Mouse (Mus musculus) MEL (cell line): Measurements from ENCODE around the gene Gsta2. TPM values are rescaled to one million over a fixed set of nuclear protein-coding genes. Genes with fewer than 3 reads are reported as not detected.

Experiments used
- DNase-seq: peaks from one replicate; pipeline ENCODE4 v3.0.0; 2011; ENCODE audit warnings: low read depth, low spot score
- H3K27ac ChIP-seq: 2 replicates; pipeline ENCODE4 v1.5.1; 2012; ENCODE audit warnings: low read depth, mild to moderate bottlenecking, control low read depth, low read length, moderate library complexity; ENCODE audit not compliant: control insufficient read depth
- H3K27me3 ChIP-seq, 2 experiments: fragments of 150-350 bp in 1 of 2; sonication (generic) in 1 of 2; 2 replicates each; pipeline ENCODE4 v1.6.1; 2012; ENCODE audit warnings: low read length in 2 of 2, mild to moderate bottlenecking in 2 of 2, improper control_type of control experiment in 1 of 2, moderate library complexity in 1 of 2; ENCODE audit not compliant: insufficient read depth in 2 of 2, control insufficient read depth in 1 of 2
- H3K36me3 ChIP-seq, 2 experiments: 2 replicates each; pipeline ENCODE4 v1.6.1; 2012 to 2014; ENCODE audit warnings: low read length in 2 of 2, improper control_type of control experiment in 1 of 2, inconsistent platforms in 1 of 2, mild to moderate bottlenecking in 1 of 2; ENCODE audit not compliant: insufficient read depth in 2 of 2, control insufficient read depth in 1 of 2
- H3K4me1 ChIP-seq, 2 experiments: fragments of 150-350 bp in 1 of 2; sonication (generic) in 1 of 2; 2 replicates each; pipeline ENCODE4 v1.6.1; 2012; ENCODE audit warnings: low read length in 2 of 2, improper control_type of control experiment in 1 of 2, mild to moderate bottlenecking in 1 of 2; ENCODE audit not compliant: insufficient read depth in 2 of 2, control insufficient read depth in 1 of 2
- H3K4me3 ChIP-seq, 2 experiments: fragments of 150-350 bp in 1 of 2; sonication (generic) in 1 of 2; 2 replicates each; pipeline ENCODE4 v1.5.1; 2012; ENCODE audit warnings: low read depth in 2 of 2, low read length in 2 of 2, mild to moderate bottlenecking in 2 of 2, moderate library complexity in 2 of 2, control low read depth in 1 of 2, improper control_type of control experiment in 1 of 2; ENCODE audit not compliant: control insufficient read depth in 1 of 2, insufficient read depth in 1 of 2
- H3K79me2 ChIP-seq: 2 replicates; pipeline ENCODE4 v1.6.1; 2012; ENCODE audit warnings: mild to moderate bottlenecking, low read length, moderate library complexity; ENCODE audit not compliant: control insufficient read depth, poor library complexity, insufficient read depth
- H3K9ac ChIP-seq: 2 replicates; pipeline ENCODE4 v1.6.1; 2012; ENCODE audit warnings: low read depth, mild to moderate bottlenecking, control low read depth, low read length, moderate library complexity; ENCODE audit not compliant: control insufficient read depth, poor library complexity, severe bottlenecking
- H3K9me3 ChIP-seq: fragments of 150-350 bp; sonication (generic); replicated peaks from 2 replicates; pipeline ENCODE4 v1.6.1; 2012; ENCODE audit warnings: mild to moderate bottlenecking, low read length, improper control_type of control experiment, moderate library complexity; ENCODE audit not compliant: insufficient read depth
- BHLHE40 ChIP-seq: IDR thresholded peaks from 2 replicates; pipeline ENCODE4 v1.6.1; 2012; ENCODE audit warnings: low read depth, mild to moderate bottlenecking, inconsistent platforms, low read length, improper control_type of control experiment, borderline replicate concordance
- CHD2 ChIP-seq: IDR thresholded peaks from 2 replicates; pipeline ENCODE4 v1.6.1; 2011; ENCODE audit warnings: low read length, improper control_type of control experiment
- CTCF ChIP-seq, 3 experiments: IDR thresholded peaks in 2 of 3; conservative IDR thresholded peaks in 1 of 3; 2 replicates each; pipeline ENCODE4 v1.5.1; 2011 to 2012; ENCODE audit warnings: low read length in 3 of 3, low read depth in 2 of 3, mild to moderate bottlenecking in 2 of 3, improper control_type of control experiment in 1 of 3, inconsistent platforms in 1 of 3, mixed read lengths in 1 of 3, moderate library complexity in 1 of 3; ENCODE audit not compliant: control insufficient read depth in 1 of 3, insufficient read depth in 1 of 3, poor library complexity in 1 of 3, severe bottlenecking in 1 of 3
- ELF1 ChIP-seq: IDR thresholded peaks from 2 replicates; pipeline ENCODE4 v1.6.1; 2014; ENCODE audit warnings: low read depth, mild to moderate bottlenecking, inconsistent platforms, low read length, improper control_type of control experiment, moderate library complexity
- EP300 ChIP-seq, 2 experiments: IDR thresholded peaks; 2 replicates each; pipeline ENCODE4 v1.6.1; 2011; ENCODE audit warnings: improper control_type of control experiment in 2 of 2, low read length in 2 of 2, low read depth in 1 of 2, mild to moderate bottlenecking in 1 of 2
- ETS1 ChIP-seq: IDR thresholded peaks from 2 replicates; pipeline ENCODE4 v1.6.1; 2012; ENCODE audit warnings: low read depth, mild to moderate bottlenecking, inconsistent platforms, low read length, improper control_type of control experiment, moderate library complexity
- GABPA ChIP-seq: IDR thresholded peaks from 2 replicates; pipeline ENCODE4 v1.6.1; 2012; ENCODE audit warnings: low read depth, mild to moderate bottlenecking, inconsistent platforms, low read length, improper control_type of control experiment, moderate library complexity
- GATA1 ChIP-seq: IDR thresholded peaks from 2 replicates; pipeline ENCODE4 v1.6.1; 2011; ENCODE audit warnings: low read depth, low read length, improper control_type of control experiment
- HCFC1 ChIP-seq: IDR thresholded peaks from 2 replicates; pipeline ENCODE4 v1.6.1; 2012; ENCODE audit warnings: low read depth, mild to moderate bottlenecking, inconsistent platforms, low read length, improper control_type of control experiment, moderate library complexity
- JUND ChIP-seq: IDR thresholded peaks from 2 replicates; pipeline ENCODE4 v1.6.1; 2011; ENCODE audit warnings: low read depth, mild to moderate bottlenecking, improper control_type of control experiment, low read length
- MAFK ChIP-seq: IDR thresholded peaks from 2 replicates; pipeline ENCODE4 v1.6.1; 2011; ENCODE audit warnings: low read depth, mild to moderate bottlenecking, low read length, improper control_type of control experiment, borderline replicate concordance
- MAX ChIP-seq: IDR thresholded peaks from 2 replicates; pipeline ENCODE4 v1.6.1; 2011; ENCODE audit warnings: low read length, improper control_type of control experiment
- MAZ ChIP-seq: IDR thresholded peaks from 2 replicates; pipeline ENCODE4 v1.6.1; 2012; ENCODE audit warnings: low read depth, mild to moderate bottlenecking, inconsistent platforms, low read length, improper control_type of control experiment
- MXI1 ChIP-seq: IDR thresholded peaks from 2 replicates; pipeline ENCODE4 v1.6.1; 2011; ENCODE audit warnings: mild to moderate bottlenecking, low read depth, low read length, improper control_type of control experiment
- MYB ChIP-seq: IDR thresholded peaks from 2 replicates; pipeline ENCODE4 v1.6.1; 2011; ENCODE audit warnings: mild to moderate bottlenecking, low read depth, low read length, improper control_type of control experiment
- MYC ChIP-seq: IDR thresholded peaks from 2 replicates; pipeline ENCODE4 v1.6.1; 2011; ENCODE audit warnings: low read depth, mild to moderate bottlenecking, low read length, improper control_type of control experiment, moderate library complexity
- NELFE ChIP-seq: IDR thresholded peaks from 2 replicates; pipeline ENCODE4 v1.6.1; 2011; ENCODE audit warnings: low read depth, low read length, improper control_type of control experiment
- NRF1 ChIP-seq: IDR thresholded peaks from 2 replicates; pipeline ENCODE4 v1.6.1; 2014; ENCODE audit warnings: low read depth, mild to moderate bottlenecking, inconsistent platforms, low read length, improper control_type of control experiment, moderate library complexity; ENCODE audit not compliant: poor library complexity, insufficient read depth, severe bottlenecking
- POLR2A ChIP-seq, 2 experiments: IDR thresholded peaks; 2 replicates each; pipeline ENCODE4 v1.6.1; 2011 to 2012; ENCODE audit warnings: low read length in 2 of 2, mild to moderate bottlenecking in 2 of 2, control low read depth in 1 of 2, improper control_type of control experiment in 1 of 2, low read depth in 1 of 2, moderate library complexity in 1 of 2; ENCODE audit not compliant: control insufficient read depth in 1 of 2, insufficient read depth in 1 of 2, poor library complexity in 1 of 2
- POLR2AphosphoS2 ChIP-seq: IDR thresholded peaks from 2 replicates; pipeline ENCODE4 v1.6.1; 2011; ENCODE audit warnings: low read length, improper control_type of control experiment
- POLR2AphosphoS5 ChIP-seq: IDR thresholded peaks from 2 replicates; pipeline ENCODE4 v1.6.1; 2012; ENCODE audit warnings: low read depth, borderline replicate concordance, mild to moderate bottlenecking, inconsistent platforms, low read length, moderate library complexity, mixed read lengths
- SIN3A ChIP-seq: IDR thresholded peaks from 2 replicates; pipeline ENCODE4 v1.6.1; 2012; ENCODE audit warnings: low read length, improper control_type of control experiment, inconsistent platforms
- SMC3 ChIP-seq: IDR thresholded peaks from 2 replicates; pipeline ENCODE4 v1.6.1; 2011; ENCODE audit warnings: low read depth, low read length, improper control_type of control experiment
- TAL1 ChIP-seq: IDR thresholded peaks from 2 replicates; pipeline ENCODE4 v1.6.1; 2012; ENCODE audit warnings: mild to moderate bottlenecking, inconsistent platforms, low read length, moderate library complexity, mixed read lengths
- TBP ChIP-seq: IDR thresholded peaks from 2 replicates; pipeline ENCODE4 v1.8.0; 2011; ENCODE audit warnings: low read depth, low read length, improper control_type of control experiment
- TCF12 ChIP-seq: IDR thresholded peaks from 2 replicates; pipeline ENCODE4 v1.6.1; 2014; ENCODE audit warnings: low read depth, mild to moderate bottlenecking, inconsistent platforms, low read length, improper control_type of control experiment, moderate library complexity
- USF2 ChIP-seq, 2 experiments: IDR thresholded peaks; 2 replicates each; pipeline ENCODE4 v1.6.1; 2011 to 2012; ENCODE audit warnings: improper control_type of control experiment in 2 of 2, low read length in 2 of 2, borderline replicate concordance in 1 of 2, inconsistent platforms in 1 of 2, low read depth in 1 of 2, mild to moderate bottlenecking in 1 of 2; ENCODE audit not compliant: insufficient read depth in 1 of 2
- ZC3H11A ChIP-seq: IDR thresholded peaks from 2 replicates; pipeline ENCODE4 v1.6.1; 2012; ENCODE audit warnings: low read depth, mild to moderate bottlenecking, inconsistent platforms, low read length, improper control_type of control experiment
- ZKSCAN1 ChIP-seq: IDR thresholded peaks from 2 replicates; pipeline ENCODE4 v1.6.1; 2012; ENCODE audit warnings: low read depth, mild to moderate bottlenecking, inconsistent platforms, low read length, improper control_type of control experiment, moderate library complexity
- ZMIZ1 ChIP-seq: IDR thresholded peaks from 2 replicates; pipeline ENCODE4 v1.6.1; 2012; ENCODE audit warnings: low read depth, mild to moderate bottlenecking, inconsistent platforms, low read length, improper control_type of control experiment, moderate library complexity
- polyA plus RNA-seq, 2 experiments: library from polyadenylated mRNA; stranded (reverse) in 1 of 2; unstranded in 1 of 2; fragments of >175 nt in 1 of 2; fragments of >200 nt in 1 of 2; gene quantifications; 2 replicates each; pipeline versions ENCODE4 v1.2.1 to v1.2.4; 2012; ENCODE audit warnings: low replicate concordance in 2 of 2, low read depth in 1 of 2; ENCODE audit not compliant: insufficient read length in 2 of 2, insufficient read depth in 1 of 2, missing spikeins in 1 of 2
- total RNA-seq: library from RNA; depleted of rRNA; stranded (reverse); fragments of 300-350 nt; gene quantifications from 2 replicates; pipeline ENCODE4 v1.2.3, GENCODE M21; 2012

Gsta2 gene
- total and polyA plus RNA-seq, 3 experiments: not detected

DNA sequence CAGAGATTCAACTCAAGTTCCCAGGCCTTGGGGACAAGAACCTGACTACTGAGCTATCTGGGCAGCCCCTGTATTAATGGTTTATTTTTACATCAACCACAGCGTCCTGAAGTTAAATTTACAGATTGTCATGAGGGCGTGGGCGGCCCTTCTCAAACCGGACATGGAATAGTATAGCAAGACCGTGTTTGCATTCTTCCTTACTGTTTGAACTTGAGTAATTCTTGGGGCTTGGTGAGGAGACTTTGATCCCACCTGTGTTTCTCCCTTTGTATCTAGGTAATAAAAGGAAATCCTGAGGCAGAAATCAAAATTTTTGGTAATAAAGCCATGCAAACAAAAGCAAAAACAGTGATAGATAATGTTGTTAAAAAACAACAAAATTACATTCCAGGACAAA is 45.0 kb upstream of the Gsta2 start:
- TF ChIP-seq ZMIZ1 (no peak), MAZ (no peak), BHLHE40 (no peak), MAFK (no peak), SIN3A (no peak), TAL1 (no peak), POLR2A (IDR thresholded peaks at IDR 0.05; ENCODE audit: control insufficient read depth in 1 of 2, insufficient read depth in 1 of 2, low read depth in 1 of 2, low read length in 2 of 2, poor library complexity in 1 of 2) (no peak), MXI1 (no peak), ZC3H11A (no peak), POLR2AphosphoS5 (no peak), GABPA (no peak), EP300 (IDR thresholded peaks at IDR 0.05; ENCODE audit: low read depth in 1 of 2, low read length in 2 of 2) (no peak), USF2 (IDR thresholded peaks at IDR 0.05; ENCODE audit: borderline replicate concordance in 1 of 2, insufficient read depth in 1 of 2, low read depth in 1 of 2, low read length in 2 of 2) (no peak), GATA1 (no peak), NRF1 (no peak), ETS1 (no peak), NELFE (no peak)
- peaks cover 13% of the 10 kb centered on the region for H3K79me2 ChIP-seq
- DNase-seq: no peak

DNA sequence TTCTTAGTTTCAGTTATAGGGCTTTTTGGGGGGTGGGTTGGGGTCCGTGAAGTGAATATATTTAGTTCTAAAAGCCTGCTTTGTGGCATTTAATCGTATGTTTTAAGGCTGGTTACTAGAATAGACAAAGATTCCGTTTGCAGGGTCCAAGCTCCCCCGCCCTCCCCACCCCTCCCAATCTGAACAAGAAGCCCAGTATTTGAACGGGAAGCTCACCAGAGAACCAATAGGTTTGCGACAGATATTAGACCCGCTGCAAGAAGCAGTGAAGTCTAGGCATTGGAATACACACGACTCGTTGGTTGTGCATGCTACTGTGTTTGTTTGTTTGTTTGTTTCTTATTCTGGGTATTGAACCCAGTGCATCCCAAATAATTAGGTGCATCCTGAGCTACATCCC is 40.9 kb upstream of the Gsta2 start:
- no peaks in the 10 kb centered on the region for H3K27me3 ChIP-seq
- TF ChIP-seq GATA1: no peak
- TF ChIP-seq SIN3A: 0 out of 2 replicates have a peak, but pooled peaks have one; percentile 33
- no peak for TF ChIP-seq ELF1
- TF ChIP-seq MAZ: peak; percentile 51; the same call in 1 of the 2 replicates
- no peak for TF ChIP-seq NRF1
- TF ChIP-seq TCF12: no peak
- no peak for TF ChIP-seq BHLHE40
- TF ChIP-seq SMC3: no peak
- TF ChIP-seq ZC3H11A: no peak
- TF ChIP-seq TBP: 0 out of 2 replicates have a peak, but pooled peaks have one; percentile 15
- TF ChIP-seq POLR2A (IDR thresholded peaks at IDR 0.05; ENCODE audit: control insufficient read depth in 1 of 2, insufficient read depth in 1 of 2, low read depth in 1 of 2, low read length in 2 of 2, poor library complexity in 1 of 2): no peak
- TF ChIP-seq EP300 (IDR thresholded peaks at IDR 0.05; ENCODE audit: low read depth in 1 of 2, low read length in 2 of 2): 0 out of 4 replicates have a peak, but pooled peaks of 1 of the 2 experiments have one; percentile 1
- TF ChIP-seq JUND: no peak
- no peak for TF ChIP-seq POLR2AphosphoS2
- TF ChIP-seq GABPA: no peak
- TF ChIP-seq HCFC1: peak; percentile 28; the same call in 1 of the 2 replicates
- TF ChIP-seq MAX: no peak
- no peak for TF ChIP-seq MYB
- no peak for TF ChIP-seq CTCF (IDR thresholded peaks at IDR 0.05 in 2 of 3, conservative IDR thresholded peaks at IDR 0.05 in 1 of 3; ENCODE audit: control insufficient read depth in 1 of 3, insufficient read depth in 1 of 3, low read depth in 2 of 3, low read length in 3 of 3, poor library complexity in 1 of 3, severe bottlenecking in 1 of 3)
- no peak for TF ChIP-seq MAFK
- TF ChIP-seq ZKSCAN1: no peak
- no peak for TF ChIP-seq MYC
- no peak for TF ChIP-seq CHD2
- no peak for TF ChIP-seq ETS1

More for the DNA sequence above, 45.0 kb upstream of the Gsta2 start:
- Histone ChIP-seq H3K27ac (no peak overlapping the region), H3K36me3 (peaks cover 9 to 11% of the 10 kb centered on the region in 2 experiments), H3K9me3 (no peaks in the 10 kb centered on the region), H3K27me3 (no peaks in the 10 kb centered on the region), H3K9ac (no peak overlapping the region), H3K4me3 (no peak overlapping the region), H3K4me1 (peaks cover 2 to 4% of the 10 kb centered on the region in 2 experiments; a peak in 3 of 4 replicates)

More for the DNA sequence above, 40.9 kb upstream of the Gsta2 start:
- peaks cover 17% of the 10 kb centered on the region for H3K79me2 ChIP-seq
- peak; percentile 68 for DNase-seq
- H3K4me1 ChIP-seq: peaks cover 6 to 11% of the 10 kb centered on the region in 2 experiments; a peak in 3 of 4 replicates
- peak overlapping the region; percentile 80 to 87 for H3K4me3 ChIP-seq
- H3K36me3 ChIP-seq: peaks cover 2 to 15% of the 10 kb centered on the region in 2 experiments
- no peaks in the 10 kb centered on the region for H3K9me3 ChIP-seq
- H3K27ac ChIP-seq: peak overlapping the region; percentile 62
- peak overlapping the region; percentile 77 for H3K9ac ChIP-seq
